Mouse (Mus musculus) CH12.LX (cell line): ENCODE measurements around the gene Rabgap1l.
A peak's percentile ranks its signal among the peaks of the same experiment; 100 is the strongest.

Source experiments
- CTCF ChIP-seq, 2 experiments: IDR thresholded peaks in 1 of 2; conservative IDR thresholded peaks in 1 of 2; 2 replicates each; pipeline ENCODE4 v1.5.1; 2011 to 2012; ENCODE audit warnings: low read depth in 2 of 2, low read length in 2 of 2, improper control_type of control experiment in 1 of 2, inconsistent platforms in 1 of 2, mild to moderate bottlenecking in 1 of 2, moderate library complexity in 1 of 2
- ELF1 ChIP-seq: IDR thresholded peaks from 2 replicates; pipeline ENCODE4 v1.6.1; 2014; ENCODE audit warnings: low read depth, mild to moderate bottlenecking, inconsistent platforms, low read length, improper control_type of control experiment
- ETS1 ChIP-seq: conservative IDR thresholded peaks from 2 replicates; pipeline ENCODE4 v1.6.1; 2012; ENCODE audit warnings: low read depth, mild to moderate bottlenecking, inconsistent platforms, low read length, improper control_type of control experiment, moderate library complexity
- HCFC1 ChIP-seq: IDR thresholded peaks from 2 replicates; pipeline ENCODE4 v1.6.1; 2012; ENCODE audit warnings: low read depth, mild to moderate bottlenecking, inconsistent platforms, low read length, improper control_type of control experiment
- KAT2A ChIP-seq: IDR thresholded peaks from 2 replicates; pipeline ENCODE4 v1.6.1; 2012; ENCODE audit warnings: low read length, improper control_type of control experiment, inconsistent platforms; ENCODE audit not compliant: insufficient replicate concordance
- MEF2A ChIP-seq: IDR thresholded peaks from 2 replicates; pipeline ENCODE4 v1.6.1; 2014; ENCODE audit warnings: low read depth, mild to moderate bottlenecking, inconsistent platforms, low read length, improper control_type of control experiment, borderline replicate concordance
- MXI1 ChIP-seq: IDR thresholded peaks from 2 replicates; pipeline ENCODE4 v1.6.1; 2011; ENCODE audit warnings: mild to moderate bottlenecking, low read depth, low read length, improper control_type of control experiment
- PAX5 ChIP-seq: IDR thresholded peaks from 2 replicates; pipeline ENCODE4 v1.6.1; 2012; ENCODE audit warnings: low read length, inconsistent platforms, mixed read lengths
- POLR2A ChIP-seq: IDR thresholded peaks from 2 replicates; pipeline ENCODE4 v1.6.1; 2011; ENCODE audit warnings: low read depth, mild to moderate bottlenecking, improper control_type of control experiment, low read length
- TBP ChIP-seq: conservative IDR thresholded peaks from 2 replicates; pipeline ENCODE4 v1.6.1; 2011; ENCODE audit warnings: low read depth, low read length, improper control_type of control experiment
- USF1 ChIP-seq: IDR thresholded peaks from 2 replicates; pipeline ENCODE4 v1.6.1; 2014; ENCODE audit warnings: low read depth, mild to moderate bottlenecking, inconsistent platforms, low read length, improper control_type of control experiment
- USF2 ChIP-seq: conservative IDR thresholded peaks from 2 replicates; pipeline ENCODE4 v1.6.1; 2011; ENCODE audit warnings: low read depth, low read length, improper control_type of control experiment
- ZMIZ1 ChIP-seq: IDR thresholded peaks from 2 replicates; pipeline ENCODE4 v1.6.1; 2012; ENCODE audit warnings: low read depth, mild to moderate bottlenecking, inconsistent platforms, low read length, improper control_type of control experiment
- ZNF384 ChIP-seq: IDR thresholded peaks from 2 replicates; pipeline ENCODE4 v1.6.1; 2012; ENCODE audit warnings: low read depth, low read length, improper control_type of control experiment, inconsistent platforms

- TF ChIP-seq CTCF (conservative IDR thresholded peaks at IDR 0.05 in 1 of 2, IDR thresholded peaks at IDR 0.05 in 1 of 2; ENCODE audit: low read depth in 2 of 2, low read length in 2 of 2) (peak in 1 of 2 experiments; percentile 48; a peak in 2 of 4 replicates), USF1 (no peak), ZMIZ1 (no peak), HCFC1 (no peak), USF2 (no peak), ETS1 (no peak), ZNF384 (no peak), POLR2A (peak; percentile 71), MEF2A (no peak), PAX5 (no peak), KAT2A (no peak), TBP (peak; percentile 69), ELF1 (no peak), MXI1 (no peak)
Measured at GRCm38 (mm10) chr1:160308996-160309395, 484.0 kb downstream of the Rabgap1l start.
